Mouse (Mus musculus) stomach, embryonic 14.5 days (tissue): ENCODE results near the gene Fhad1. TPM values are rescaled to one million over a fixed set of nuclear protein-coding genes. Genes with fewer than 3 reads are reported as not detected.

Experiments
- ATAC-seq: fragments of 200-750 bp; cut with Nextera tagmentation; 2 replicates; pipeline ENCODE4 v1.8.0; 2017; ENCODE audit warnings: low read depth, moderate TSS enrichment; ENCODE audit not compliant: insufficient number of reproducible peaks, insufficient read depth, low FRiP score
- H3K27ac ChIP-seq: fragments of 300-500 bp; sonication (generic); 2 replicates; pipeline ENCODE4 v1.5.1; 2014; ENCODE audit warnings: mild to moderate bottlenecking, low read length, moderate library complexity, mixed read lengths
- H3K27me3 ChIP-seq: fragments of 300-500 bp; sonication (generic); 2 replicates; pipeline ENCODE4 v1.6.1; 2014; ENCODE audit warnings: low read length, control low read depth, mixed read lengths; ENCODE audit not compliant: control insufficient read depth, insufficient read depth
- H3K36me3 ChIP-seq: fragments of 300-500 bp; sonication (generic); 2 replicates; pipeline ENCODE4 v1.6.1; 2014; ENCODE audit warnings: mild to moderate bottlenecking, control low read depth, low read length, moderate library complexity, mixed read lengths; ENCODE audit not compliant: control insufficient read depth, insufficient read depth
- H3K4me1 ChIP-seq: fragments of 300-500 bp; sonication (generic); 2 replicates; pipeline ENCODE4 v1.6.1; 2014; ENCODE audit warnings: low read length, control low read depth, mixed read lengths; ENCODE audit not compliant: control insufficient read depth, insufficient read depth
- H3K4me2 ChIP-seq: fragments of 300-500 bp; sonication (generic); replicated peaks from 2 replicates; pipeline ENCODE4 v1.6.1; 2014; ENCODE audit warnings: low read depth, low read length, control low read depth
- H3K4me3 ChIP-seq: fragments of 300-500 bp; sonication (generic); 2 replicates; pipeline ENCODE4 v1.5.1; 2014; ENCODE audit warnings: low read depth, low read length, control low read depth
- H3K9ac ChIP-seq: fragments of 300-500 bp; sonication (generic); replicated peaks from 2 replicates; pipeline ENCODE4 v1.6.1; 2014; ENCODE audit warnings: low read depth, mild to moderate bottlenecking, control low read depth, low read length, moderate library complexity, mixed read lengths
- H3K9me3 ChIP-seq: fragments of 300-500 bp; sonication (generic); 2 replicates; pipeline ENCODE4 v1.6.1; 2016; ENCODE audit warnings: low read depth, low read length, control low read depth; ENCODE audit not compliant: control insufficient read depth
- WGBS: fragments of 180-500 bp; shearing (Covaris S2); extraction: QIAGEN DNeasy Blood & Tissue Kit; methylation state at CpG from one replicate; pipeline ENCODE4 v1.1.7; 2014; 5-methylcytosine and 5-hydroxymethylcytosine counted together
- polyA plus RNA-seq: library from polyadenylated mRNA; unstranded; fragments of >200 nt; fragmentation: Nextera tagmentation; extraction: Ambion mirVana; gene quantifications from 2 replicates; pipeline ENCODE4 v1.2.1, GENCODE M21; 2014

Gene Fhad1
- polyA plus RNA-seq, 1 experiment from 2014 or later, result 0.78 TPM

DNA sequence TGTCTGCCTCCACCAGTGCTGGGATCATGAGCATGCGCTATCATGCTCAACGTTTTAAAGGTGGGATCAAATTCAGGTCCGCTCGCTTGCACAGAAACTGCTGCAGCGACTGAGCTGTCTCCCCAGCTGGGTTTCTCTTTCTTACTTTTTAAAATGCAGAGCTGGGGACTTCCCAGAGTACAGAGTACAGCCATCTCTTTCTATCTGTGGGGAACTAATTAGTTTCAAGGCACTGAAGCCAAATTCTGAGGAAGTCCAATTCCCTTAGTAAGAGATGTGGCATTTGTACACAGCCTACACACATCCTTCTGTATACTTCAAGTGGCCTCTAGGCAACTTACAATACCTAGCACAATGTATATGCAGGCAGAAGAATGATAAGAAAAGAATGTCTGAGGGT, 62.1 kb downstream of the Fhad1 start:
- H3K36me3 ChIP-seq, result no peaks in the 10 kb centered on the region
- no peak for ATAC-seq
- H3K27me3 ChIP-seq, result no peaks in the 10 kb centered on the region
- H3K27ac ChIP-seq, result no peak overlapping the region
- H3K9me3 ChIP-seq, result no peaks in the 10 kb centered on the region
- H3K9ac ChIP-seq, result no peak overlapping the region
- 50% methylated on average over 5 of the region's 5 CpGs for WGBS
- no peak overlapping the region for H3K4me3 ChIP-seq
- H3K4me1 ChIP-seq, result peaks cover 37% of the 10 kb centered on the region
- no peak overlapping the region for H3K4me2 ChIP-seq

- Histone ChIP-seq H3K4me1 (peaks cover 34% of the 10 kb centered on the region), H3K27ac (no peak overlapping the region), H3K27me3 (no peaks in the 10 kb centered on the region), H3K36me3 (no peaks in the 10 kb centered on the region), H3K4me3 (no peak overlapping the region), H3K4me2 (no peak overlapping the region), H3K9me3 (no peaks in the 10 kb centered on the region), H3K9ac (no peak overlapping the region)
- 51% methylated on average over 17 of the region's 17 CpGs for WGBS
- no peak for ATAC-seq
These were observed 62.8 kb downstream of the Fhad1 start for GRCm38 (mm10) chr4:141952114-141952513.

- peaks cover 28% of the 10 kb centered on the region for H3K4me1 ChIP-seq
- H3K36me3 ChIP-seq, result no peaks in the 10 kb centered on the region
- 13% methylated on average over 13 of the region's 13 CpGs for WGBS
- ATAC-seq, result peak; percentile 81
- H3K9me3 ChIP-seq, result no peaks in the 10 kb centered on the region
- H3K27ac ChIP-seq, result peak overlapping the region; percentile 48; the same call in 1 of the 2 replicates
- H3K9ac ChIP-seq, result no peak overlapping the region
- no peaks in the 10 kb centered on the region for H3K27me3 ChIP-seq
- H3K4me3 ChIP-seq, result no peak overlapping the region
- H3K4me2 ChIP-seq, result 0 out of 2 replicates have a peak overlapping the region, but pooled peaks have one; percentile 10
These were observed 65.4 kb downstream of the Fhad1 start for GRCm38 (mm10) chr4:141949436-141949835.

- no peaks in the 10 kb centered on the region for H3K36me3 ChIP-seq
- H3K9ac ChIP-seq, result no peak overlapping the region
- peak overlapping the region; percentile 48; the same call in 1 of the 2 replicates for H3K27ac ChIP-seq
- H3K4me3 ChIP-seq, result no peak overlapping the region
- H3K4me1 ChIP-seq, result peaks cover 23% of the 10 kb centered on the region; the same call in 1 of the 2 replicates
- WGBS, result 82% methylated on average over 3 of the region's 3 CpGs
- ATAC-seq, result no peak
- H3K4me2 ChIP-seq, result 0 out of 2 replicates have a peak overlapping the region, but pooled peaks have one; percentile 10
- H3K27me3 ChIP-seq, result no peaks in the 10 kb centered on the region
- H3K9me3 ChIP-seq, result no peaks in the 10 kb centered on the region
These were observed 66.1 kb downstream of the Fhad1 start for GRCm38 (mm10) chr4:141948822-141949221.

GRCm38 (mm10) chr4:141942403-141942802, 72.5 kb downstream of the Fhad1 start:
- no peak overlapping the region for H3K4me2 ChIP-seq
- no peak overlapping the region for H3K27ac ChIP-seq
- ATAC-seq, result peak; percentile 18; the same call in 1 of the 2 replicates
- no peaks in the 10 kb centered on the region for H3K36me3 ChIP-seq
- H3K4me3 ChIP-seq, result no peak overlapping the region
- no peak overlapping the region for H3K9ac ChIP-seq
- no peaks in the 10 kb centered on the region for H3K9me3 ChIP-seq
- H3K4me1 ChIP-seq, result peaks cover 10% of the 10 kb centered on the region
- no peaks in the 10 kb centered on the region for H3K27me3 ChIP-seq
- 8% methylated on average over 11 of the region's 11 CpGs for WGBS

- WGBS, result 83% methylated on average over 8 of the region's 8 CpGs
- Histone ChIP-seq H3K4me2 (no peak overlapping the region), H3K36me3 (no peaks in the 10 kb centered on the region), H3K9me3 (no peaks in the 10 kb centered on the region), H3K27ac (no peak overlapping the region), H3K4me3 (no peak overlapping the region), H3K9ac (no peak overlapping the region), H3K27me3 (no peaks in the 10 kb centered on the region), H3K4me1 (peaks cover 10% of the 10 kb centered on the region)
- no peak for ATAC-seq
These were observed 73.6 kb downstream of the Fhad1 start for GRCm38 (mm10) chr4:141941289-141941688.

DNA sequence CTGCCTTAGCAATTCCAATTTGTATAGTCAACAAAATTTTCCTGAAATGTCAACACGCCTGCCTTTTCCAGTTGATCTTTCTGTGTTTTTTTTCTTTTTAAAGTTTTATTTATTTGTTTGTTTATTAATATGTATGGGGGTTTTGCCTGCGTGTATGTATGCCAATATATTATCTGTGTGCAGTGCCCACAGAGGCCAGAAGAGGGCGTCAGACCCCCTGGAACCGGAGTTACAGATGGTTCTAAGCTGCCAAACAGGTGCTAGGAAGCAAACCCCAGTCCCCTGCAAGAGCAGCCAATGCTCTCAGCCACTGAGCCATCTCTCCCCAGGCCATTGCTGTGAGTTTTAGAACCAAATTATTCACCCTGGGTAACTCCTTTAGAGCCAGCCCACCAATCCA, 76.3 kb downstream of the Fhad1 start:
- no peak overlapping the region for H3K27ac ChIP-seq
- WGBS, result 72% methylated on average over 4 of the region's 4 CpGs
- H3K4me3 ChIP-seq, result no peak overlapping the region
- no peaks in the 10 kb centered on the region for H3K27me3 ChIP-seq
- H3K4me1 ChIP-seq, result peaks cover 10% of the 10 kb centered on the region
- no peak overlapping the region for H3K4me2 ChIP-seq
- H3K36me3 ChIP-seq, result no peaks in the 10 kb centered on the region
- no peaks in the 10 kb centered on the region for H3K9me3 ChIP-seq
- no peak for ATAC-seq
- H3K9ac ChIP-seq, result no peak overlapping the region

GRCm38 (mm10) chr4:141932785-141933574, 81.9 kb downstream of the Fhad1 start:
- no peak overlapping the region for H3K4me2 ChIP-seq
- H3K4me3 ChIP-seq, result no peak overlapping the region
- H3K27ac ChIP-seq, result no peak overlapping the region
- no peaks in the 10 kb centered on the region for H3K9me3 ChIP-seq
- no peaks in the 10 kb centered on the region for H3K27me3 ChIP-seq
- WGBS, result 52% methylated on average over 14 of the region's 14 CpGs
- H3K9ac ChIP-seq, result no peak overlapping the region
- peaks cover 3% of the 10 kb centered on the region; the same call in 1 of the 2 replicates for H3K4me1 ChIP-seq
- H3K36me3 ChIP-seq, result no peaks in the 10 kb centered on the region
- ATAC-seq, result peak; percentile 50; the same call in 1 of the 2 replicates
